Mouse (Mus musculus) thymus, adult 18-20 months (tissue): Measurements from ENCODE around the gene Vasp.

ENCODE experiments used
- DNase-seq, 2 experiments: peaks; one replicate each; pipeline ENCODE4 v3.0.0; 2022; ENCODE audit warnings: mixed read lengths in 2 of 2

The Vasp gene

GRCm38 (mm10) chr7:19208201-19208910, 63.3 kb downstream of the Vasp start:
- no peak for DNase-seq
